Mouse (Mus musculus) erythroid progenitor cell, adult 5-6 weeks (primary cell): ENCODE measurements around the gene Steap3. TPM values are rescaled to one million over a fixed set of nuclear protein-coding genes. Genes with fewer than 3 reads are reported as not detected.

Experiments used
- ATAC-seq: replicated peaks from 2 replicates; pipeline ENCODE4 v1.8.0; 2016; ENCODE audit warnings: moderate number of reproducible peaks, mild to moderate bottlenecking, moderate TSS enrichment, inconsistent platforms; ENCODE audit not compliant: poor library complexity, low FRiP score, severe bottlenecking
- total RNA-seq, 2 experiments: library from RNA; stranded (forward) in 1 of 2; stranded (reverse) in 1 of 2; fragments of 150-400 nt in 1 of 2; fragments of 186-747, 209-891 nt in 1 of 2; gene quantifications; 2 replicates each; pipeline versions ENCODE4 v1.2.3 to v1.2.4; 2015 to 2017; ENCODE audit warnings: low replicate concordance in 2 of 2

Gene Steap3
- total RNA-seq, 2 experiments from 2014 or later, result 23.2 to 37.3 TPM

DNA sequence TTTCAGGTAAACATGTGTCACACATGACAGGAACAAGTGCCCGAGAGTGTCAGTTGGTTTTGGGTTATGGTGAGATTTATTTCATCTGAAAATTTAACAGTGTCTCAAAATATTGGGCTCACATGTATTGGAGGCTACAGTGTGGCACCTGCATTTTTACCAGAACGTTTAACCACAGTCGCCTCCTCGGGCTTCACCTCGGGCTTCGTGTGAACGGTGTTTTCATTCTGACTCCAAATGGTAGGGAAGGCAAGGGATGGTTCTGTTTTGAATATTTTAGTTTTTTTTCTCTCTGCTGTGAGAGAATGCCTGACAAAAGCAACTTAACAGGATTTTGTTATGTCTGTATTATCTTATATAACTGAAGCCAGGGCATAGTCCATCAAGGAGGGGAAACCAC lies 103.8 kb downstream of the Steap3 start:
- no peak for ATAC-seq

- ATAC-seq, result no peak
Measured at GRCm38 (mm10) chr1:120168016-120168415, 104.5 kb downstream of the Steap3 start.

DNA sequence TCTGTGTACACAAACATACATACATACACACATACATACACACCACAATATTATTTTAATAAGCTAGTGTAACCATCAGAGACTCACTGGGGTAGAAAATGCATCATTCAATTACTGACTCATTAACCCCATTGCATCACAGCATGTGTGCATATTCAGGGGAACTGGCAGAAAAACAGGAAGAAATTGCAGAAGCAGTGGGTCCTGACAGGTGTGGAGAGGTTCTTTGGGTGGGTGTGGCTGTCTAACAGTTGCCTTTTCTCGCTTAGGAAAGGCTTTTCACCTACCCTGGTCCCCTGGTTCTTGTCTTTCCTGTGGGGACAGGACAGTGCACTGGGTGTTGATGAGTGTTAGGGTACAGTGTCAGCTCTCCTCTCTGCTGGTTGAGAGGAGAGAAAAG lies 109.9 kb downstream of the Steap3 start:
- no peak for ATAC-seq

DNA sequence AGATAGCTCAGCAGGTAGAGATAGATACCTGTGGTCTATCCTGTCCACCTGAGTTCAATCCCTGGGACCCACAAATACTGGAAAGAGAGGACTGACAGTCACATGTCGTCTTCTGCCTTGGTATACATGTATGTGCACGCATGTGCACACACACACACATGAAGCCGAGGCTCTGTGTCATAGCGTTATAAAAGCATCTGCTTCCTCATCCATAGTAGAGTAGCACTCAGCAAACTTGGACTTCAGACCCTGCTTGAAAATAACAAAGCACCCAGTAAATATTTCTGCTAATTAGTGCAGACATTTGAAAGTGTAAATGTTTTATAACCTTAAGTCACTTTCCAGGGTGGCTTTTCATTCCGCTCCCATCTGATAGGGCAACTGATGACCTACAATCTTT lies 111.0 kb downstream of the Steap3 start:
- no peak for ATAC-seq

- ATAC-seq, result no peak
Measured at GRCm38 (mm10) chr1:120158474-120159127, 113.9 kb downstream of the Steap3 start.

GRCm38 (mm10) chr1:120155325-120155724 lies 117.2 kb downstream of the Steap3 start:
- ATAC-seq, result no peak

DNA sequence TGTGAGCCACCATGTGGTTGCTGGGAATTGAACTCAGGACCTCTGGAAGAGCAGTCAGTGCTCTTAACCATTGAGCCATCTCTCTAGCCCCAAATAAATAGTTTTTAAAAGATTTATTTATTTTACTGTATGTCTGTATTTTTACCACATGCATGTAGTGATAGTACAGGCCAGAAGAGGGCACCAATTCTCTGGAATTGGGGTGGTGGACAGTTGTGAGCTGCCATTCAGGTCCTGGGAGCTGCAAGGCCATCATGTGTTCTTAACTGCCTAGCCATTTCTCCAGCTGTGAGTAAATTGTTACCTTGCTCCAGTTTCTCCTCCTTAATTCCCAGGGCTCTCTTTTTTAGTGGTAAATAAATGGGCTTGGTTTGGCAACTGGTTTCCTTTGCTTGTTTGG lies 118.3 kb downstream of the Steap3 start:
- ATAC-seq, result no peak

DNA sequence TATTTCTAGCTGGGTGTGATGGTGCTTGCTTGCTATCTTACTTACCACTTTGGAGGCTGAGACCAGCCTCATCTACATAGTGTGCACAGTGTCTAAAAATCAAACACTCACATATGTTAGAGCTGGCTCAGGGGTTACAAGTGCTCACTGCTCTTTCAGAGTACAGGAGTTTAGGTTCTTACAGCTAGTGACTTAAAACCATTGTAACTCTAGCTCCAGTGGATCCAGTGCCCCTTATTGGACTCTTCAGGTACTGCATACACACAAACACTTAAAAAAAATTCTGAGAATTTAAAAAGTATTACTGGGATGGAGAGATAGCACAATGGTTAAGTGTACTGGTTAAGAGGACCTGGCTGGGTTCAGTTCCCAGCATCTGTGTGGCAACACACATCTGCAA lies 125.5 kb downstream of the Steap3 start:
- no peak for ATAC-seq

DNA sequence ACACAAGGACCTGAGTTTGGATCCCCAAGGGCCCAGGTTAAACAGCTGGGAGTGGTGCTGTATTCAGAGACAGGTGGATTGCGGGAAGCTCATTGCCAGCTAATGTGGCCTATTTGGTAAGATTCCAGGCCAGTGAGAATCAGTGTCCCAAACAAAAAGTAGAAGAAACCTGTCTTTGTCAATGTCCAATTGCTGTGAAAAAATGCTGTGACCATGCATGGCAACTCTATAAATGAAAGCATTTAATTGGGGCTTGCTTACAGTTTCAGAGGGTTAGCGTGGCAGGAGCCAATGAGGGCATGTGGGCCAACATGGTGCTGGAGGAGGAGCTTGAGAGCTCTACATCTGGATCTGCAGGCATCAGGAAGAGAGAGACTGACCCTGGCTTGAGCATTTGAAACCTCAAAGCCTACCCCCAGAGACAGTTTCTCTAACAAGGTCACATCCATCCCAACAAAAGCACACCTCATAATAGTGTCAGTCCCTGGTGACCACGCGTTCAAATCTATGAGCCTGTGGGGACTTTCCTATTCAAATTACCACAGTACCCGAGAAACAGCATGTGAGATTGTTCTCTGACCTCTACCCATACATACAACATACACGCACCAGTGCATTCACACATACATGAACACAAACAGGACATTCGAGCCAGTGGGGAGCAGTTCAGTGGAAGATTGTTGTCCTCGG lies 126.8 kb downstream of the Steap3 start:
- ATAC-seq, result no peak

DNA sequence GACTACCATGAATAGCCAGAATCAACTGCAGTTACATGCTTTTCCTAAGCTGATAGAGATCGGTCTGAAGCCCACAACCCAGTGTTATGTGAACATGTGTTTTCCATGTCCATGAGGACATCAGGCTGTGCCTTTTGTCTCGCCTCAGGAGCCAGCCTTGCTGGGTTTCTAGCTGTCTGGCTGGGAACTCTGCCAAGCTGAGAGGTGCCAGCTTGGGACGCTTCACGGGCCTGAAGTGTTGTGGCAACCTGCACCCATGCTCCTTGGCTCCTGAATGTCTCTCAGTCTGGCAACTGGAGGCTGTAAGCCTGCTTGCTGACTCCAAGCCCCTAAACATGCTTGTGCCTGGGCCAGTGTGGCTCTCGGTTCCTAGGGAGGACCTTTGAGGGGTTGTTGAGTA lies 130.0 kb downstream of the Steap3 start:
- no peak for ATAC-seq

Other genes with a start within 250 kb of the Steap3 start
- gene Tmem37, start 198.6 kb downstream of the Steap3 start, total RNA-seq (2015; ENCODE audit: low replicate concordance), result 3.2 TPM in 1 of 2 replicates, not detected in the other
- gene Tmem37, start 198.6 kb downstream of the Steap3 start, total RNA-seq (2017; ENCODE audit: low replicate concordance), result not detected in 2 replicates
- gene Dbi, start 151.6 kb downstream of the Steap3 start, total RNA-seq (2015; ENCODE audit: low replicate concordance), result 40.7 and 50.5 TPM in 2 replicates
- gene Dbi, start 151.6 kb downstream of the Steap3 start, total RNA-seq (2017; ENCODE audit: low replicate concordance), result 28.7 and 46.7 TPM in 2 replicates
- 17.3 TPM in 1 of 2 replicates, not detected in the other for gene 3110009E18Rik, start 151.5 kb downstream of the Steap3 start, total RNA-seq (2015; ENCODE audit: low replicate concordance)
- not detected in 2 replicates for gene 3110009E18Rik, start 151.5 kb downstream of the Steap3 start, total RNA-seq (2017; ENCODE audit: low replicate concordance)
- not detected in 2 replicates for gene C1ql2, start 67.9 kb upstream of the Steap3 start, total RNA-seq (2015; ENCODE audit: low replicate concordance)
- gene C1ql2, start 67.9 kb upstream of the Steap3 start, total RNA-seq (2017; ENCODE audit: low replicate concordance), result not detected in 2 replicates
- 1.1 TPM in 1 of 2 replicates, not detected in the other for gene Marco, start 232.3 kb upstream of the Steap3 start, total RNA-seq (2015; ENCODE audit: low replicate concordance)
- gene Marco, start 232.3 kb upstream of the Steap3 start, total RNA-seq (2017; ENCODE audit: low replicate concordance), result 1.2 TPM in 1 of 2 replicates, not detected in the other